Mouse (Mus musculus): ENCODE data around the gene B3gat2. TPM values are rescaled to one million over a fixed set of nuclear protein-coding genes. Genes with fewer than 3 reads are reported as not detected.

Gene B3gat2
- polyA plus RNA-seq, 1 experiment from 2014 or later: 0.88 TPM

DNA sequence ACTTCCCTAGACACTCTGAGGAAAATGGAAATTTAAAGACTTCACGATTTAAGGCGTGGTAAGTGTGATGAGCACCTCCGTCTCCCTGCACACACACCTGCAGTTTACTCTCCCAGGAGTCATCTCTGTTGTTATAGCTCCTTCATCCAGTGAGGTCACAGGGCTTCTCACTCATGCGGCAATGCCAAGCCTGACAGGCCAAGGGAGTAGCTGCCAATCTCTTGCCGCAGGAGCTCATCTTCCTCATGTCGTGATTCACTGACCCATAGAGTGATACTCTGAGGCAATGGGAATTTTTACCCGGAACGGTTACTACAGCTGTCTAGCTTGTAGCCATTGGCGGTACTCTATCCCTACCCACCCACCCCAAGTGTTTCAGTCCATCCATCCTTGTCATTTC is 36.8 kb downstream of the B3gat2 start:
- Histone ChIP-seq H3K27me3 (ENCODE audit: control insufficient read depth, insufficient read depth, low read length) (no peaks in the 10 kb centered on the region), H3K9me3 (ENCODE audit: control insufficient read depth, low read depth, low read length) (no peaks in the 10 kb centered on the region), H3K9ac (replicated peaks; ENCODE audit: low read depth, low read length) (no peak overlapping the region), H3K36me3 (ENCODE audit: control insufficient read depth, insufficient read depth, low read length) (no peaks in the 10 kb centered on the region), H3K4me2 (replicated peaks; ENCODE audit: low read depth, low read length) (no peak overlapping the region), H3K4me3 (ENCODE audit: low read depth, low read length) (no peak overlapping the region), H3K4me1 (ENCODE audit: control insufficient read depth, insufficient read depth, low read length) (no peaks in the 10 kb centered on the region), H3K27ac (ENCODE audit: low read length) (no peak overlapping the region)
- no peak for ATAC-seq (ENCODE audit: insufficient number of reproducible peaks, insufficient read depth, low FRiP score, low read depth)
- 89% methylated on average over 9 of the region's 9 CpGs for WGBS

DNA sequence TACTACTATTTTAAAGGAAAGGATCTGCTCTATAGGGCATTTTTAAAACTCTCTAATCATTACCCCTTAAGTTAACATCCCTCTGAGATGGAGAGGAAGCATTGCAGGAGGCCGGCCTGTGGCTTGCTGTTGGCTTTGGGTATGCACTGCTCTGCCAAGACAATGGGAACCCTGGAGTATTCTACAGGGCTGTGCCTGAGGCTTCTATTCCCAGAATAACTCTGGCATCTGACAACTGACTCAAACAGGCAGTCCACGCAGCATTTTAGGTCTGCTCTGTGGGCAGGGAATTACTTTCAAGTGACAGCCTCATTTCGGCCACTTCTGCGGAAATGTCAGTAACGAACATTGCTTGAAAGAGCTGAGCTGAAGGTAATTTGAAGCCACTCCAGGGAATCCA is 60.1 kb downstream of the B3gat2 start:
- Histone ChIP-seq H3K4me1 (ENCODE audit: control insufficient read depth, insufficient read depth, low read length) (no peaks in the 10 kb centered on the region), H3K4me2 (replicated peaks; ENCODE audit: low read depth, low read length) (no peak overlapping the region), H3K9me3 (ENCODE audit: control insufficient read depth, low read depth, low read length) (no peaks in the 10 kb centered on the region), H3K36me3 (ENCODE audit: control insufficient read depth, insufficient read depth, low read length) (no peaks in the 10 kb centered on the region), H3K27ac (ENCODE audit: low read length) (no peak overlapping the region), H3K9ac (replicated peaks; ENCODE audit: low read depth, low read length) (no peak overlapping the region), H3K4me3 (ENCODE audit: low read depth, low read length) (no peak overlapping the region), H3K27me3 (ENCODE audit: control insufficient read depth, insufficient read depth, low read length) (no peaks in the 10 kb centered on the region)
- WGBS: 86% methylated on average over 5 of the region's 5 CpGs
- ATAC-seq (ENCODE audit: insufficient number of reproducible peaks, insufficient read depth, low FRiP score, low read depth): no peak

DNA sequence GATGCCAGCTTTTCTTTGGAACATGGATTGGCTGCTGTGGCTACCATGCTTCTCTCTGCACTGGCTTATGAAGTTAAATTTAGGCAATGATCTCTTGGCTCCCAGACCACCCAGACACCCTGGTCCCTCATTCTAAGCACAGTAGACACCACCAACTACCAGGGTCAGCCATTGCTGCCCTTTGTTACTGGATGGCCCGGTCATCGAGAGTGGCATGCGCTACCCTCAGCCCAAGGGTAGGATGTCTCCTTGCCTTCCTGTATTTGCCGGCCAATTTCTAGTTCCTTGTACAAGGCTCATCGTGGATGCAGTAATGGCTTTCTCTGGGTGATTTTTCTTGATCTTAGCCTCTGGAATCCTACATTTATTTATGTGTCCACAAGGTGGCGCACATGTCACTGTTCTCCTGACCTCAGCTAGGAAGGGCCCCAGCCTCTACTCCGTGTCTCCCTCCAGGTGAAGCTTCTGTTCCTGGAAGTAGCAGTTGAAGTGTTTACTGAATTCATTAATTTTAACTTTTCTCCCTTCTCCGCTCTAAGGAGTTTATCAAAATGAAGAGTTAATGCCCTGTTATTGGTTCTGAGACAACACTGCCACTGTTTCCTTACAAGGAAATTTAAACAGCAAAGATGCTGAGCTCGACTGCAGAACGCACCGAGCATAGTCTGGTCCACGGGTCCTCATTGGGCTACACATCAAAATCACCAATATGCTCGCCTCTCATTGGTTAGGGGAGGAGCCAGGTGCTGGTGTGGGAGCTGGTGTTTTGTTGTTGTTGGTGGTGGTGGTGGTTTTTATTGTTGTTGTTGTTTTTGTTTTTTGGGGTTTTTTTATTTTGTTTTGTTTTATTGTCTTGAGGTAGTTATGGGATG is 65.6 kb downstream of the B3gat2 start:
- no peaks in the 10 kb centered on the region for H3K4me1 ChIP-seq (ENCODE audit: control insufficient read depth, insufficient read depth, low read length)
- no peak overlapping the region for H3K9ac ChIP-seq (replicated peaks; ENCODE audit: low read depth, low read length)
- no peaks in the 10 kb centered on the region for H3K36me3 ChIP-seq (ENCODE audit: control insufficient read depth, insufficient read depth, low read length)
- ATAC-seq (ENCODE audit: insufficient number of reproducible peaks, insufficient read depth, low FRiP score, low read depth): peak; percentile 48
- H3K9me3 ChIP-seq (ENCODE audit: control insufficient read depth, low read depth, low read length): no peaks in the 10 kb centered on the region
- 39% methylated on average over 13 of the region's 13 CpGs for WGBS
- no peaks in the 10 kb centered on the region for H3K27me3 ChIP-seq (ENCODE audit: control insufficient read depth, insufficient read depth, low read length)
- H3K4me2 ChIP-seq (replicated peaks; ENCODE audit: low read depth, low read length): no peak overlapping the region
- H3K27ac ChIP-seq (ENCODE audit: low read length): no peak overlapping the region
- no peak overlapping the region for H3K4me3 ChIP-seq (ENCODE audit: low read depth, low read length)

DNA sequence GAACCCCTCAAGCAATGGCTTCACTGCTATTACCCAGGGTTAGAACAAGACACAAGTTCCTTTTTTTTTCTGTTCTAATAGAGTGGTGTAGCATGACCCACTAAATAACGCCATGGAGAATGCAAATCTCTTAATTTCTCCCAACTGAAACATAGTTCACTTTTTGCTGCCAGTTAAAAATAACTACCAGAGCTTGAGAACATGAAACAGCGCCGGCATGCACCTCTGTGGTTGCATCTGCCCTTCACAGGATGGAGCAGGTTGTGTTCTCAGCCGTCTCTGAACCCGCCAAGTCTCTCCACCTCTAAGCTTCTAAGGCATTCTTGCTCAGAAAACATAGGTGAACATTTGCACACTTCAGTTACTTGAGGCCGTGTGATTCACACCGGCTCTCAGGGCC is 72.7 kb downstream of the B3gat2 start:
- no peak for ATAC-seq (ENCODE audit: insufficient number of reproducible peaks, insufficient read depth, low FRiP score, low read depth)
- Histone ChIP-seq H3K27ac (ENCODE audit: low read length) (no peak overlapping the region), H3K4me1 (ENCODE audit: control insufficient read depth, insufficient read depth, low read length) (no peaks in the 10 kb centered on the region), H3K9ac (replicated peaks; ENCODE audit: low read depth, low read length) (no peak overlapping the region), H3K27me3 (ENCODE audit: control insufficient read depth, insufficient read depth, low read length) (no peaks in the 10 kb centered on the region), H3K4me3 (ENCODE audit: low read depth, low read length) (no peak overlapping the region), H3K9me3 (ENCODE audit: control insufficient read depth, low read depth, low read length) (no peaks in the 10 kb centered on the region), H3K36me3 (ENCODE audit: control insufficient read depth, insufficient read depth, low read length) (no peaks in the 10 kb centered on the region), H3K4me2 (replicated peaks; ENCODE audit: low read depth, low read length) (no peak overlapping the region)
- WGBS: 80% methylated on average over 7 of the region's 7 CpGs

DNA sequence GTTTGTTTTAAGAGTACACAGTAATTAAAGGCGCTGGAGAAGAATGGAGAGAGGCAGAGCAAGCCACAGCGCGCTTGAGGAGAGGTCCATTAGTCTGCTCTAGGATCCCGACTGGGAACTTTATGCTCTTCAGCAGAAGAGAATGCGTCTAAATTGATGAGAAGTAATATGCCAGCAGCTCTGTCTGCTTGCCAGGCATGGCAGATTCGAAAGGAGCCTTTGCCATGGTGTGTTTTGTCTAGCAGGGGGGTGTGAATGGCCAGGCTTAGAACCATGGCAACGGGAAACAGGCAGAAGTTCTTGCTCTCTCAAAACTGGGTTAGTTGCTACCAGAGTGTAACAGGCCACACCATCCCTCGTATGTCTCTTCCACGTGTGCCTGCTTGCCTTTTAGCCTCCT is 73.3 kb downstream of the B3gat2 start:
- no peaks in the 10 kb centered on the region for H3K27me3 ChIP-seq (ENCODE audit: control insufficient read depth, insufficient read depth, low read length)
- H3K36me3 ChIP-seq (ENCODE audit: control insufficient read depth, insufficient read depth, low read length): no peaks in the 10 kb centered on the region
- no peaks in the 10 kb centered on the region for H3K9me3 ChIP-seq (ENCODE audit: control insufficient read depth, low read depth, low read length)
- H3K27ac ChIP-seq (ENCODE audit: low read length): no peak overlapping the region
- no peak overlapping the region for H3K4me3 ChIP-seq (ENCODE audit: low read depth, low read length)
- no peak for ATAC-seq (ENCODE audit: insufficient number of reproducible peaks, insufficient read depth, low FRiP score, low read depth)
- no peak overlapping the region for H3K9ac ChIP-seq (replicated peaks; ENCODE audit: low read depth, low read length)
- WGBS: 67% methylated on average over 9 of the region's 9 CpGs
- H3K4me1 ChIP-seq (ENCODE audit: control insufficient read depth, insufficient read depth, low read length): no peaks in the 10 kb centered on the region
- H3K4me2 ChIP-seq (replicated peaks; ENCODE audit: low read depth, low read length): no peak overlapping the region

DNA sequence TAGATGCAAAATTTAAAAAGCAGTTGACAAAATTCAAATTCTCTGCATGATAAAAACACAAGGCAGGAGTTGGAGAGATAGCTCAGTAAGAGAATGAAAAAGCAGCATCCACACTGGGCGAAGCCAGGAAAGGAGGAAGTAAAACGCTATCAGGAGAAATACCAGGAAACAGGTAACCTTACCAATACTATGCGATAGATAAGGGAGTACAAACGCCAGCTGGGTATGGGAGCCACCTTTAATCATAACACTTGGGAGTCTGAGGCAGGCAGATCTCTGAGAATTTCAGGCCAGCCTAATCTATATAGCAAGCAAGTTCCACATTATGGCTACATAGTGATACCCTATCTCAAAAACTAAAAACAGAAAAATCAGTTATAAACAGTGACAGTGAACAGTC is 75.1 kb downstream of the B3gat2 start:
- Histone ChIP-seq H3K36me3 (ENCODE audit: control insufficient read depth, insufficient read depth, low read length) (no peaks in the 10 kb centered on the region), H3K27me3 (ENCODE audit: control insufficient read depth, insufficient read depth, low read length) (no peaks in the 10 kb centered on the region), H3K4me1 (ENCODE audit: control insufficient read depth, insufficient read depth, low read length) (no peaks in the 10 kb centered on the region), H3K9me3 (ENCODE audit: control insufficient read depth, low read depth, low read length) (no peaks in the 10 kb centered on the region), H3K9ac (replicated peaks; ENCODE audit: low read depth, low read length) (no peak overlapping the region), H3K4me3 (ENCODE audit: low read depth, low read length) (no peak overlapping the region), H3K27ac (ENCODE audit: low read length) (no peak overlapping the region), H3K4me2 (replicated peaks; ENCODE audit: low read depth, low read length) (no peak overlapping the region)
- no peak for ATAC-seq (ENCODE audit: insufficient number of reproducible peaks, insufficient read depth, low FRiP score, low read depth)
- 85% methylated on average over 4 of the region's 4 CpGs for WGBS

DNA sequence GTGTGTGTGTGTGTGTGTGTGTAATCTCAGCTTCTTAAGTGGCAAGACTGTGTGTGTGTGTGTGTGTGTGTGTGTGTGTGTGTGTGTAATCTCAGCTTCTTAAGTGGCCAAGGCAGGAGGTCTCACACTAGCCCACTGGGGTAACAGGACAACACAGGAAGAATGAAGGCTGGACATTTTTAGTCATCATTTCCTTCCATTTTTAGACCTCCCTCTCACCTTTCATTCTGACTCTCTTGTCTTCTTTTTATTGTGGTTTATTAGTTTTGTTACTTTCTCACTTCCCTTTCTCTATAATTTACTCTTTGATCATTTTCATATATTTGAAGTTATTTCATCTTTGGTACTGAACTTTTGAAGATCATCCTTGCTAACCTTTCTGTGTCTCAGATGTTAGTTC is 79.4 kb downstream of the B3gat2 start:
- H3K4me1 ChIP-seq (ENCODE audit: control insufficient read depth, insufficient read depth, low read length): no peaks in the 10 kb centered on the region

DNA sequence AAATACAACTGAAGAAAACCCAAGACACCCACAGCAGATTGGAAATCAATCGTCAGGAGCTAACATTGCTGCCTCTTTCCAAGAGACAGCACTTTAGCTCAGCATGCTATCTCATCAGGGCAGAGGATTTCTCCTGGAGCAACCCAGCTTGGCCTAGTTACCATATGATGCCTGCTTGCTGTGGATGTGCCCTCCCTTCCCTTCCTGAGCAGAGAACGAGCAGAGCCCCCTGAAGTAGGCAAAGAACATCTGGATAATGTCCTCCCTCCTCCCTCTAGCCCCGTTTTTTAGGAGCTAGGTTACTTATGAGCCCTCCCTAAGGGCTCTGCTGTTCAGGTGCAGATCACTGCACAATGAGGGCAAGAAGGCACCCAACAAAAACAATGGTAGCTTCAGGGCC is 81.1 kb downstream of the B3gat2 start:
- no peak overlapping the region for H3K4me3 ChIP-seq (ENCODE audit: low read depth, low read length)
- ATAC-seq (ENCODE audit: insufficient number of reproducible peaks, insufficient read depth, low FRiP score, low read depth): no peak
- no peaks in the 10 kb centered on the region for H3K27me3 ChIP-seq (ENCODE audit: control insufficient read depth, insufficient read depth, low read length)
- no peaks in the 10 kb centered on the region for H3K9me3 ChIP-seq (ENCODE audit: control insufficient read depth, low read depth, low read length)
- H3K4me2 ChIP-seq (replicated peaks; ENCODE audit: low read depth, low read length): no peak overlapping the region
- no peak overlapping the region for H3K9ac ChIP-seq (replicated peaks; ENCODE audit: low read depth, low read length)
- no peaks in the 10 kb centered on the region for H3K4me1 ChIP-seq (ENCODE audit: control insufficient read depth, insufficient read depth, low read length)
- H3K36me3 ChIP-seq (ENCODE audit: control insufficient read depth, insufficient read depth, low read length): peaks cover 13% of the 10 kb centered on the region; the same call in 1 of the 2 replicates
- H3K27ac ChIP-seq (ENCODE audit: low read length): no peak overlapping the region
- WGBS: 70% methylated on average over 3 of the region's 3 CpGs

More for the DNA sequence above, 79.4 kb downstream of the B3gat2 start:
- Histone ChIP-seq H3K9ac (replicated peaks; ENCODE audit: low read depth, low read length) (no peak overlapping the region), H3K36me3 (ENCODE audit: control insufficient read depth, insufficient read depth, low read length) (peaks cover 13% of the 10 kb centered on the region; the same call in 1 of the 2 replicates), H3K4me2 (replicated peaks; ENCODE audit: low read depth, low read length) (no peak overlapping the region), H3K27ac (ENCODE audit: low read length) (no peak overlapping the region), H3K27me3 (ENCODE audit: control insufficient read depth, insufficient read depth, low read length) (no peaks in the 10 kb centered on the region), H3K9me3 (ENCODE audit: control insufficient read depth, low read depth, low read length) (no peaks in the 10 kb centered on the region), H3K4me3 (ENCODE audit: low read depth, low read length) (no peak overlapping the region)
- no peak for ATAC-seq (ENCODE audit: insufficient number of reproducible peaks, insufficient read depth, low FRiP score, low read depth)

DNA sequence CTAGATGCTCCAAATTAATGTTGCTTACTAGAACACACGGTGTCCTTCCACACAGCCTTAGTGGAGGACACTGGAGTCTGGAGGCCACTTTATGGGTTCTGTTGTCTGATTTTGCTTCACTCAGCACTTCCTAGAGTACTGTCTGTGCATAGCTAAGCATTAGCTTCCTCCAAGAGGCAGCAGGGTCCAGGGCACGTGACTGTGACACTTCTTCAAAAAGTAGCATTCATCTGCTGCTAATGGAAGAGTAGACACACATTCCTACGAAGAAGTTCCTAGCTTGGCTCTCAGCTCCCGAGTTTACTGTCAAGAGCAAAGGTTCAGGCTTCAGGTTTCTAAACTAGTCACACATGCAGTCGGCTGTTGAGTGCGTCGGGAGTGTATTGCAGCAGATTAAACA is 82.2 kb downstream of the B3gat2 start:
- Histone ChIP-seq H3K9me3 (ENCODE audit: control insufficient read depth, low read depth, low read length) (no peaks in the 10 kb centered on the region), H3K36me3 (ENCODE audit: control insufficient read depth, insufficient read depth, low read length) (peaks cover 23% of the 10 kb centered on the region), H3K4me2 (replicated peaks; ENCODE audit: low read depth, low read length) (no peak overlapping the region), H3K27me3 (ENCODE audit: control insufficient read depth, insufficient read depth, low read length) (no peaks in the 10 kb centered on the region), H3K4me3 (ENCODE audit: low read depth, low read length) (no peak overlapping the region), H3K27ac (ENCODE audit: low read length) (no peak overlapping the region), H3K9ac (replicated peaks; ENCODE audit: low read depth, low read length) (no peak overlapping the region), H3K4me1 (ENCODE audit: control insufficient read depth, insufficient read depth, low read length) (no peaks in the 10 kb centered on the region)
- 58% methylated on average over 7 of the region's 7 CpGs for WGBS
- no peak for ATAC-seq (ENCODE audit: insufficient number of reproducible peaks, insufficient read depth, low FRiP score, low read depth)

All from stomach, embryonic 14.5 days (tissue).